Mouse (Mus musculus) thymus, adult 2 months (tissue): Measurements from ENCODE around the gene AU040320. TPM values are rescaled to one million over a fixed set of nuclear protein-coding genes. Genes with fewer than 3 reads are reported as not detected.

Experiments used
- DNase-seq: peaks from one replicate; pipeline ENCODE4 v3.0.0; 2021
- H3K27ac ChIP-seq: fragments of 200-500 bp; 2 replicates; pipeline ENCODE4 v1.5.1; 2012; ENCODE audit warnings: low read length, control low read depth; ENCODE audit not compliant: control insufficient read depth, insufficient read depth
- H3K27me3 ChIP-seq: fragments of 200-500 bp; 2 replicates; pipeline ENCODE4 v1.6.1; 2012; ENCODE audit warnings: mild to moderate bottlenecking, low read length, moderate library complexity, mixed read lengths; ENCODE audit not compliant: control insufficient read depth, insufficient read depth
- H3K36me3 ChIP-seq: fragments of 200-500 bp; 2 replicates; pipeline ENCODE4 v1.6.1; 2012; ENCODE audit warnings: mild to moderate bottlenecking, low read length, moderate library complexity; ENCODE audit not compliant: control insufficient read depth, insufficient read depth
- H3K4me1 ChIP-seq: fragments of 200-500 bp; replicated peaks from 2 replicates; pipeline ENCODE4 v1.6.1; 2012; ENCODE audit warnings: low read length; ENCODE audit not compliant: control insufficient read depth, insufficient read depth
- H3K4me3 ChIP-seq: fragments of 200-500 bp; 2 replicates; pipeline ENCODE4 v1.5.1; 2012; ENCODE audit warnings: mild to moderate bottlenecking, low read length, control low read depth, moderate library complexity; ENCODE audit not compliant: control insufficient read depth, insufficient read depth
- CTCF ChIP-seq: fragments of 200-500 bp; IDR thresholded peaks from 2 replicates; pipeline ENCODE4 v1.5.1; 2012; ENCODE audit warnings: mild to moderate bottlenecking, control low read depth, low read length, moderate library complexity, borderline replicate concordance; ENCODE audit not compliant: control insufficient read depth, poor library complexity, insufficient read depth; ENCODE audit errors: extremely low read depth
- POLR2A ChIP-seq: fragments of 200-500 bp; IDR thresholded peaks from 2 replicates; pipeline ENCODE4 v1.6.1; 2012; ENCODE audit warnings: mild to moderate bottlenecking, low read length, control low read depth, moderate library complexity; ENCODE audit not compliant: control insufficient read depth, poor library complexity, insufficient read depth; ENCODE audit errors: extremely low read depth
- WGBS: fragments of 180-500 bp; shearing (Covaris S2); methylation state at CpG from one replicate; pipeline ENCODE4 v1.1.7; 2018; 5-methylcytosine and 5-hydroxymethylcytosine counted together
- polyA plus RNA-seq: library from polyadenylated mRNA; depleted of rRNA; stranded (reverse); fragments of >200 nt; gene quantifications from 2 replicates; pipeline ENCODE4 v1.2.3, GENCODE M21; 2012

The AU040320 gene
- polyA plus RNA-seq, 1 experiment = 40.0 TPM

GRCm38 (mm10) chr4:126823917-126824316 is 70.6 kb downstream of the AU040320 start:
- 95% methylated on average over 5 of the region's 5 CpGs for WGBS
- H3K4me1 ChIP-seq = no peaks in the 10 kb centered on the region
- DNase-seq = no peak
- H3K27me3 ChIP-seq = no peaks in the 10 kb centered on the region
- peaks cover 5% of the 10 kb centered on the region; the same call in 1 of the 2 replicates for H3K36me3 ChIP-seq
- no peak for TF ChIP-seq POLR2A
- TF ChIP-seq CTCF = no peak
- H3K27ac ChIP-seq = no peak overlapping the region
- H3K4me3 ChIP-seq = no peak overlapping the region

- WGBS = 98% methylated on average over 5 of the region's 5 CpGs
- DNase-seq = no peak
- H3K4me3 ChIP-seq = no peak overlapping the region
- no peak for TF ChIP-seq CTCF
- no peak for TF ChIP-seq POLR2A
- 0 out of 2 replicates have a peak, but pooled peaks cover 3% of the 10 kb centered on the region for H3K36me3 ChIP-seq
- no peaks in the 10 kb centered on the region for H3K27me3 ChIP-seq
- H3K27ac ChIP-seq = no peak overlapping the region
- no peaks in the 10 kb centered on the region for H3K4me1 ChIP-seq
Measured at GRCm38 (mm10) chr4:126831122-126831521, 77.8 kb downstream of the AU040320 start.

GRCm38 (mm10) chr4:126838799-126839198 is 85.5 kb downstream of the AU040320 start:
- DNase-seq = no peak
- no peaks in the 10 kb centered on the region for H3K27me3 ChIP-seq
- H3K36me3 ChIP-seq = 0 out of 2 replicates have a peak, but pooled peaks cover 8% of the 10 kb centered on the region
- TF ChIP-seq POLR2A (no peak), CTCF (no peak)
- H3K4me1 ChIP-seq = no peaks in the 10 kb centered on the region
- H3K4me3 ChIP-seq = no peak overlapping the region
- H3K27ac ChIP-seq = no peak overlapping the region
- WGBS = 94% methylated on average over 7 of the region's 7 CpGs

- Histone ChIP-seq H3K4me3 (no peak overlapping the region), H3K4me1 (no peaks in the 10 kb centered on the region), H3K27ac (no peak overlapping the region), H3K27me3 (no peaks in the 10 kb centered on the region), H3K36me3 (0 out of 2 replicates have a peak, but pooled peaks cover 8% of the 10 kb centered on the region)
- WGBS = 52% methylated on average over 7 of the region's 7 CpGs
- TF ChIP-seq CTCF (peak; percentile 88), POLR2A (no peak)
- DNase-seq = peak; percentile 82
Measured at GRCm38 (mm10) chr4:126839873-126840272, 86.5 kb downstream of the AU040320 start.

- 93% methylated on average over 15 of the region's 15 CpGs for WGBS
- Histone ChIP-seq H3K4me3 (no peak overlapping the region), H3K4me1 (no peaks in the 10 kb centered on the region), H3K27ac (no peak overlapping the region), H3K36me3 (0 out of 2 replicates have a peak, but pooled peaks cover 5% of the 10 kb centered on the region), H3K27me3 (no peaks in the 10 kb centered on the region)
- no peak for DNase-seq
- no peak for TF ChIP-seq POLR2A
- TF ChIP-seq CTCF = no peak
Measured at GRCm38 (mm10) chr4:126840996-126841560, 87.7 kb downstream of the AU040320 start.

GRCm38 (mm10) chr4:126842911-126843310 is 89.6 kb downstream of the AU040320 start:
- TF ChIP-seq POLR2A = no peak
- 89% methylated on average over 3 of the region's 3 CpGs for WGBS

DNA sequence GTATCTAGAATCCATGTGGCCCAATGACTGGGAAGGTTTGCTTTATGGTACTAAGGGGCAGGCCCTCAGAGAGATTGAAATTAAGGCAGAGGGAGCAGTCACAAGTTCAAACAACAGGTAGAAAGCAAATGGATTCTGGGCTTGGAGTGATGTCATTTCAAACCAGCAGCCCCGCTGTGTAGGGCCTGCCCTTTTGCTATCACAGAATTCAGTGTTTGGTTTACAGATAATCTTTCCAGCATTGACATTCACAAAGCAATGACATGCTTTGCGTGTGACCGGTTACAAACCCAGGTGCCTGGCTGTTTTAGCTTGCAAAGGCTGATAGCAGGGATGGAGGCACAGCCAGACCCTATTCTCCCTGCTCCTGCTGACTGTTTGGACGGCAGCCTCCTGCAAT is 92.3 kb downstream of the AU040320 start:
- TF ChIP-seq CTCF (no peak), POLR2A (no peak)
- Histone ChIP-seq H3K4me1 (peaks cover 3% of the 10 kb centered on the region; the same call in 1 of the 2 replicates), H3K4me3 (no peak overlapping the region), H3K36me3 (no peaks in the 10 kb centered on the region), H3K27ac (no peak overlapping the region), H3K27me3 (no peaks in the 10 kb centered on the region)
- DNase-seq = no peak
- 97% methylated on average over 4 of the region's 4 CpGs for WGBS

More at GRCm38 (mm10) chr4:126842911-126843310, 89.6 kb downstream of the AU040320 start:
- H3K36me3 ChIP-seq = no peaks in the 10 kb centered on the region
- H3K27me3 ChIP-seq = no peaks in the 10 kb centered on the region
- DNase-seq = no peak
- H3K4me3 ChIP-seq = no peak overlapping the region
- no peak overlapping the region for H3K27ac ChIP-seq
- no peaks in the 10 kb centered on the region for H3K4me1 ChIP-seq
